Mouse (Mus musculus) thymus, adult 18-20 months (tissue): ENCODE data around the gene Prss57.
"Not testable (repeated sequence)": the region's sequence is repeated elsewhere in the genome, so short reads cannot be mapped to it uniquely, and the experiment has no call there.

Experiments used
- DNase-seq, 2 experiments: peaks; one replicate each; pipeline ENCODE4 v3.0.0; 2022; ENCODE audit warnings: mixed read lengths in 2 of 2

Gene Prss57

GRCm38 (mm10) chr10:79780664-79781015 is 10.1 kb downstream of the Prss57 start:
- DNase-seq = no peak

DNA sequence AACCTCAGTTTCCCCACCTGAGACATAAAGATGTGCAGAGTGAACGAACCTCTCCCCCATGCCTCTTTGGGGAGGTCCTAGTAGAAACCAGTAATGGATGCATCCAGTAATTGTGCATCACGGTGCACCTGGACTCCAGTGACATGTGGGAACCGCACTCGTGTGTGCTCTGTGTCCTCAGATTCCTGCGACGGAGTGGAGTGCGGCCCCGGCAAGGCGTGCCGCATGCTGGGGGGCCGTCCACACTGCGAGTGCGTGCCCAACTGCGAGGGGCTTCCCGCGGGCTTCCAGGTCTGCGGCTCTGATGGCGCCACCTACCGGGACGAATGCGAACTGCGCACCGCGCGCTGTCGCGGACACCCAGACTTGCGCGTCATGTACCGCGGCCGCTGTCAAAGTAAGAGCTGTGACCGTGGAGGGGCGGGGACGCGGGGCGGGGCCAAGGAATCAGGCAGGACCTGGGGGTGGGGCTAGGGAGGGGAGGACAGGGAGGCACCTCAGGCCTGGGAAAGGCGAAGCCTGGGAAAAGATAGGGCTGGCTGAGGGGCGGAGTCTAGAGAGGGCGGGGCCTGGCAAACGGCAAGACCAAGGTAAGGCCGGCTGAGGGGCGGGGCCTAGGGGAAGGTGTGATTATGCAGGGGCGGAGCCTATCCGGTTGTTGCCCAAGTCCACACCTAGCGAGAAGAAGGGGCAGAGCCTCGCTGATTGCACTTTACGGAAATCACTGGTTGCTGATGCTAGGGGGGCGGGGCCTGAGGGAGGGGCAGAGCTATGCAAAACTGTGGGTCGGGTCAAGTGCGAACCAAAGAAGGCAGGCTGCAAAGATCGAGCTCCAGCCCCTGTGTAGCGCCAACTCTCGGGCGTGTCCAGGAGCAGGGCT is 10.7 kb downstream of the Prss57 start:
- peak; percentile 85 to 90 for DNase-seq

DNA sequence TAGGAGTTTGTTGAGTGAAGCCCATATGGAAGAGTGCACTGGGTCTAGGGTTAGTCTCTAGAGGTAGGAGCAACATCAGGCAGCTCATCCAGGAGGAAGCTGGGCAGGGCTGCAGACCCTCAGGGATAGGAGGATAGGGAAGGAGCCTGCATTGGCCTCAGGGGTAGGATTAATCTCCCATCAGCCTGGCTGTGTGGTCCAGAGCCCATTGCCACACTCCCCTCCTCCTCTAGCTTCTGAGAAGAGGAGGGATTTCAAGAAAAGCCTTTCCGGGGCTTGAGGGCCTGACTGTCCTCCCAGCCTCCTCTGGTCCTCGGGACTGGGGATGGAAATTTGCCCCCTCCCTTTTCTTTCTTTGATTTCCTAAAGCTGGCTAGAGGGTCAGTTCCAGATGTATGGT is 11.6 kb downstream of the Prss57 start:
- DNase-seq = no peak

DNA sequence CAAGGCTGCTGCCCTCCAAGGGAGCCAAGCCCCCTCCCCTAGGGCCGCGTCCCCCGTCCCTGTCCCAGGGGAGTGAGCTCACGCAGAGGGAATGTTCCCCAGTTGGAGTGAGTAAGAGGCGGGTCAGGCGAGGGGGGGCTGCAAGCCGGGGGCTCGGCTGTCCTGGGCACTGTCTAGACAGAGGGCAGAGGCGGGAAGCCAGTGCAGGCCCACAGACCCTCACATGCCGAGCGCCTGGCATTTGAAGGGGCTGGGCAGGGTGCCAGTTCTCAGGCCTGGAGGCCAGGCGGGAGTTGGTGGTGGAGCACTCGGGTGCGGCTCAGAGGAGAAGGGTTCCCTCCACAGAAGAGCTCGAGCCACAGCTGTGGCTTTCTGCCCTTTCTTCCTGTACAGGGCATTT is 12.8 kb downstream of the Prss57 start:
- DNase-seq = no peak

DNA sequence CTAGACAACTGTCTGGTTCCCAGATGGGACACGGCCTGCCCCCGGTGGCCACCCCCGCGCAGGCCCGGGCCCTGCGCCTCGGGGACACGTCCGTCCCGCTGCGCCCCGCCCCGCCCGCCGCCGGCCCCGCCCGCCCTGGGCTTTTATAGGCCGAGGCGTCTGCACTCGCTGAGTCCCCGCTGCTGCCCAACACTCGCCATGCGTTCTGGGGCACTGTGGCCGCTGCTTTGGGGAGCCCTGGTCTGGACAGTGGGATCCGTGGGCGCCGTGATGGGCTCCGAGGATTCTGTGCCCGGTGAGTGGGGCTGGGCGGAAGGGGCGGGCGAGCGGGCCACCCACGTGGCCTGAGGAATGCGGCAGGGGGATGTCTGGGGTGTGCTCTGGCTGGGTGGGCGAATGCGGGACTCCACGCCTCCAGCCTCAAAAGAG is 13.6 kb downstream of the Prss57 start, which contains the start of gene Fstl3:
Gene Fstl3 (plus strand): TSS at position 170 of the 429 bp plus-strand sequence.
- DNase-seq = no peak

DNA sequence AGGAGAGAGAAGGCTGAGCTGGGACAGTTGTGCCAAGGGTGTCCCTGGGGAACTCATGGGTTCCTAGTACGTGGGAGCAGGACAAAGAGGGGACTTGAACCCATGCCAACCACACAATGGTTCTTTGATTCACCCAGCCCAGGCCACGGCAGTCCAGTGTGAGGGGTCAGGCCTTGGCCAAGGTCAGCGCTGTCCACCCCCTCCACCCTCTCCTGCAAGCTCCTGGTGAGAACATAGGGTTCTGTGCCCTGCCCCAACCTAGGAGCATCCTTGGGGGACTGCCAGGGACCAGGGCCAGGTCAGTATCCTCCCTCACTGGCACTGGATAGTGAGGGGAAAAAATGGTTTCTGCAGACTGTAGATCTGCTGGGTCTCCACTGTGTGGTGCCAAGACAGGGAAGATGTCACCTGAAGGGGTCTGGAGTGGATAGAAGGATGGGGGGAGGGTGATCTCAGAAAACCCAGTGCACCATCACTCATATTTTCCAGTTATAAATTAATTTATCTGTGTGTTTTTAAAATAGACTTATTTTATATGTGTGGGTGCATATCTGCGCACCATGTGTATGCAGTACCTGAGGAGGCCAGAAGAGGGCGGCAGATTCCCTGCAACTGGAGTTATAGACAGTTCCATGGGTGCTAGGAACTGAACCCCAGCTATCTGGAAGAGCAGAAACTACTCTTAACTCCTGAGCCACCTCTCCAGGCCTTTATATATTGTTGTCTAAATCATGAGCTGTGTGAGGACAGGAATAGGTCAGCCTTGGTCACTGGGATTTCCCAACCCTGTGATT is 16.1 kb downstream of the Prss57 start:
- no peak for DNase-seq

DNA sequence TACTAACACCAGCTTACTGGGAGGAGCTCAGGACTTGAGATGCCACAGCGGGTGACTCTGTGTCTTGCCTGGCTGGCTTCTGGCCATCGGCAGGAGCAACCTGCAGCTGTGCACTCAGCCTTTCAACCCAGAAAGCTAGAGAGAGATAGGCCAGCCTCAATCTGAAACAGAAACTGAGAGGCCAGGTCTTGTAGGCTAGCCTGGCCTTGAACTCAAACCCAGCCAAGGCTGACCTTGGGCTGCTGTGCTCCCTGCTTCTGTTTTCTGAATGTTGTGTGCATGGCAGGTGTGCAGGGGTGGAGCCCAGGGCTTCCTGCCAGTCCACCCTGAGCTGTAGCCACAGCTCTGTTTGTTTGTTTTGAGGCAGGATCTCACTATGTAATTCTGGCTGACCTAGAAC is 17.6 kb downstream of the Prss57 start:
- DNase-seq = no peak

- no peak for DNase-seq
Observed at GRCm38 (mm10) chr10:79772320-79772719, 18.4 kb downstream of the Prss57 start.

DNA sequence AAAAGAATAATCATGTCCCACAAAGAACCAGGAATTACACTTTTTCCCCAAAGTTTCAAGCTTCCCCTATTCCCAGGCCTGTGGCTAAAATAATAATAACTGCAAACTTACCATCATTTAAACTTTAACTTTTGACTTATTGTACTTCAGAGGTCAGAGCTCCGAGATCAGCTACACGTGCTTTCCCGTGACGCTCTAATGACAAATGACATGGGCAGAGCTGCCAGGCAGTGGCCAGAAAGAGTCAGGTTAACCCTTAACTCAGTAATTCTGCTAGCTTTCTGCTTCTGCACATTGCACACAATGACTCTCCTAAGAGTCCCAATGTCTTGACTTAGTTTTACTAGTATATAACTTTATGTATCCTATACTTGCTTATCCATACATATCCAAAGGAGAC is 21.4 kb downstream of the Prss57 start:
- no peak for DNase-seq

DNA sequence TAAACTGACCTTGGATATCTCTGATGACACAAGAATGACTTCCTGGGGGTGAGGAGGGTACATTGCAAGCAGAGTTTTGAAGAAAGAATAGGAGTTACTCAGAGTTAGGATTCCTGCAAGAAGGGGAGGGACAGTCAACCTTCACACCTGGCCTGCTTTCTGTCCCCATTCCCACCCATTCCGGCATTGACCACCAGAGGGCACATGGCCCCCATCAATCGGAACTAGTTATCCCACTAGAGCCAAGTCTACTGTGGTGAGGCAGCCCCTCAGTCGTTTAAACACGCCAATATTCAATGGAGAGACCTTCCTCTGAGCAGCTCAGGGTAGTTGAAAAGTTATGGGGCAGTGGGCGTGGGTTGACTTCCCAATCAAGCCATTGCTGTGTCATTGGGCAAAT is 22.4 kb downstream of the Prss57 start:
- DNase-seq = peak; percentile 54 to 62

GRCm38 (mm10) chr10:79767372-79768244 is 23.2 kb downstream of the Prss57 start:
- peak; percentile 70 to 77 for DNase-seq

GRCm38 (mm10) chr10:79766508-79767325 is 24.0 kb downstream of the Prss57 start, which contains the start of gene Rnf126:
TSS of gene Rnf126 (minus strand) at chr10:79766952.
- peak; percentile 98 for DNase-seq

GRCm38 (mm10) chr10:79766001-79766507 is 24.7 kb downstream of the Prss57 start:
- no peak for DNase-seq

DNA sequence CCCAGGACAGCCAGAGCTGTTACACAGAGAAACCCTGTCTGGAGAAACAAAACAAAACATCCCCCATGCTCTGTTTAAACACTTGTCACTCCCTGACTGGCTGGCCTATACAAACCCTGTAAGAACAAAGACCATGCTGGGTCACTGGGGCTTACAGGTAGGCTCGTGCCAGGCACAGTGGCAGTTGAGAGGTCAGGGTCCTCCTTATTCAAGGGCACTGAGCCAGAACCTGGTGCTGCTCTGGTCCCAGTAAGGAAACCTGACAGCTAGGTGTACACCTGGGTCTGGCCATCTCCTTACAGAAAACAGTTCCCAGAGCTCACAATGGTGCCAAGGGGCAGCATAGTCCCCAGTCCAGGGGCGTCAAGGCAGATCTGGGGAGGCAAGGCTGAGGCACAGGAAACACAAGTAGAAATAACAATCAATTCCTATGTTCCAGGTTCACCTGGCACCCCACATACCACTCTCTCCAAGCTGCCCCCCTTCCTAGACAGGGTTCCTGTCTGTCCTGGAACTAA is 25.5 kb downstream of the Prss57 start:
- DNase-seq = no peak

- DNase-seq = no peak
Observed at GRCm38 (mm10) chr10:79764234-79764633, 26.5 kb downstream of the Prss57 start.

DNA sequence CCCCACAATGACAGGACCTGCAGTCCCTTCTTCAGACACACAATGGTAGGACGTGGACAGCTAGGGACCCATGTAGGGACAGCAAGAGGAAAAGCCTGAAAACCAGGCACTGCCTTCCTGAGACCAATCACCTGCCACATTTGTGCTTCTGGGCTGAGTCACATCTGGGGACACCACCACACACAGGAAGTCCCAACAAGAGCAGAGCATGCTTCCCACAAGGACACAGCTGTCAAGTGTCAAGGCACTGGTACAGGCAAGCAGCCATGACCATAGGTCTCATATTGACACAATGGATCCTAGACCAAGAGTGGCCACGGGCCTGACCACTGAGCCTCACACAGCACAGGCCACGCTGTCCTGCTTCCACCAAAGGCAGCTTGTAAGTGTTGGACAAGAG is 27.9 kb downstream of the Prss57 start:
- DNase-seq = no peak

DNA sequence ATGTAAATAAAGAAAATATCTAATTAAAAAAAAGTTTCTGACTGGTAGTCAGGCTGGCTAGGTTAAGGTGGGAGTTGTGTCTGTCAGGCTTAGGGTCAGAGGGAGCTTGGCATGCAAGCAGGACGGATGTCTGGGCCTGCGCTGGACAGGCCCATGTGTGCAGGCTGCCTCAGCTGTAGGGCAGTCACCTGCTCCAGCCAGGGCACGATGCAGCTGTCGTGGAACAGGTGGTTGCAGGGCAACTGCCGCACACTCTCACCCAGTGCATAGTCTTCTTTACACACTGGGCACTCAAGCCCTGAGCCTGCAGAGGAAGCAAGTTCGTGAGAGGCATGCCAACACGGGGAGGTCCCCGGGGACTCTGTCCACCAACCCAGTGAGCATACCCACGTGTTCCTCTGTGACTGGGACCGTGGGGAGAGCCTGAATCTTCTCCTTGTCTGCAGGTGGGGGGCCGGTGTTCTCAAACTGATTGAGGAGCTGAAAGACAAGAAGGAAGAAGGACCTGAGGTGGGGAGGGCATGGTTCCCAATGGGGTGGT is 30.1 kb downstream of the Prss57 start:
- DNase-seq = no peak

DNA sequence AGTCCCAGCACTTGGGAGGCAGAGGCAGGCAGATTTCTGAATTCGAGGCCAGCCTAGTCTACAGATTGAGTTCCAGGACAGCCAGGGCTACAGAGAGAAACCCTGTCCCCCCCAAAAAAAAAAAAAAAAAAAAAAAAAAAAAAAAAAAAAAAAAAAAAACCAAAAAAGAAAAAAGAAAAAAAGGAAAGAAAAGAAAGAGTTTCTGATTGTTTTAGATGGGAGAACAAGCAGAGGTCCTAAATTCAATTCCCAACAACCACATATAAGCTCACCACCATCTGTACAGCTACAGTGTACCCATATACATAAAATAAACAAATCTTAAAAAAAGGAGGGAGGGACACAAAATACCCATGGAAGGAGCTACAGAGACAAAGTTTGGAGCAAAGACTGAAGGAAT is 31.1 kb downstream of the Prss57 start:
- DNase-seq = not testable (repeated sequence)

DNA sequence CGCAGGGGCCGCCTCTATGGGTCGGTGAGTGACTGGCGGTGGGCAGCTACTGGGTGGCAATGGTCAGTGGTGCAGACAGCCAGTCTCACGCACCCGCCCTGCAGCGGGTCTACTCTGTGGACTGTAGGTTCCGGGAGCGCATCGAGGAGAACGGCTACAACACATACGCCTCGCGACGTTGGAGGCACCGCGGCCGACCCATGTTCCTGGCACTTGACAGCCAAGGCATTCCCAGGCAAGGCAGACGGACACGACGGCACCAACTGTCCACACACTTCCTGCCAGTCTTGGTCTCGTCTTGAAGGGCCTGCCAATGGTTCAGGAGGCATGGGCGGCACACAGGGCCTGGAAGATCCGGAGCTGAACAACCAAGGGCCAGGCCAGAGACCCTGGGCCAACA is 34.1 kb downstream of the Prss57 start:
- DNase-seq = no peak

DNA sequence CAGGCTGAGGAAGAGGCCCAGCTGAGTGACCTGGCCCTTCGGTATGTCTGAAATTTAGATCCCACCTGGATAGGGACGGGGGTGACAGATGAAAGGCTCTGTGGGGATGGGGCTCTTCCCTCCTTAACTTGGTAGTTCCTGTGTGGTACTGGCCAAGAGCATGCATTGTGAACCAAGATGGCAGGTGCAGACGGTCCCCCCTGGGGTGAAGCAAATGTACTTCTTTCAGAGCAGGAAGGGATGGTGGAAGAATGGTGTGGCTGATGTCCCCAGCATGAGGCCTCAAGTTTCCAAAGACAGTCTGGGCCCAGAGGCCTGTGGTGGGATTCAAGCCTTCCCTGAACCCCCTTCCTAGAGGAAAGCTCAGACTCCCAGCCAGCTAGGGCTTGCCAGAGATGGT is 34.9 kb downstream of the Prss57 start:
- no peak for DNase-seq

DNA sequence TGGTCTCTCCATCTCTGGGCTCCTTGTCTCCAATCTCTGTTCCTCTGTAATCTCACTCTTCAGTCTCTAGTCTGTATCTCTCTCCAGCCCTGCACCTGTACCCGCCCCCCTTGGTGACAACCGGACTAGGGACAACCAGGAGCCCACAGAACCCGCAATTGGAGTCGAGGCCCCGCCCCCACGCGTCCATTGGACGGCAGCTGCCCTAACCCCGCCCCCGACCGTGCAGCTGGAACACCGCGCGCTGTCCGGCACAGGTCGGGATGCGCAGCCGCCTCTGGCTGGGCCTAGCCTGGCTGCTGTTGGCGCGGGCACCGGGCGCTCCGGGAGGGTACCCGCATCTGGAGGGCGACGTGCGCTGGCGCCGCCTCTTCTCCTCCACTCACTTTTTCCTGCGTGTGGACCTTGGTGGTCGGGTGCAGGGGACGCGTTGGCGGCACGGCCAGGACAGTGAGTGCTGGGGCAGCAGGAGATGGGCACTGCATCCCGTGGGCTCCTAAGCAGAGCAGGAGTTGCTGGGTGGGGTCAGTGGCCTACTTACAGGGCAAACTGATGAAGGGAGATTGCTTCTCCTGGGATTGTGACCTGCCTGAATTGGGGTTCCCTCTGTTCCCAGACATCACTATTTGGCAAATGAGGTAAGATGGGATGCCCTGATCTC is 35.8 kb downstream of the Prss57 start, which contains the start of gene Fgf22:
Gene Fgf22 (plus strand): TSS at position 221 of the 661 bp plus-strand sequence.
- no peak for DNase-seq
